Mouse (Mus musculus): ENCODE measurements at regions not wholly inside any gene's neighbourhood (a gene's known extent, or its start where the extent isn't known, plus 50 kb on each side); places are given as distances from the start of the nearest gene placed in this dataset.

- TF ChIP-seq ZC3H11A (IDR thresholded peaks at IDR 0.05; ENCODE audit: borderline replicate concordance, low read depth, low read length), result no peak
- TF ChIP-seq HCFC1 (IDR thresholded peaks at IDR 0.05; ENCODE audit: borderline replicate concordance, insufficient read depth, low read length), result no peak
- no peak for TF ChIP-seq CHD2 (IDR thresholded peaks at IDR 0.05; ENCODE audit: low read depth, low read length)
- TF ChIP-seq ZNF384 (IDR thresholded peaks at IDR 0.05; ENCODE audit: low read depth, low read length), result no peak
Observed at GRCm38 (mm10) chr14:85286203-85286602, 842.8 kb downstream of the Pcdh17 start.
